26 mouse cellular contexts compared by ENCODE assay signal in genomic region chr3:125260909-125261308, GRCm38 (mm10).
DNase-seq lines count a peak whose midpoint lies in the region; ATAC-seq lines count a peak whose summit lies in the region.
"Had no signal": no experiment of that assay in that cellular context is flagged by ENCODE, and none has a peak within 500 bp of the region (broad histone marks: within the 10 kb centered on the region; RNA-seq: fewer than 3 reads in every experiment).

No protein-coding gene starts in this region.

- 58% methylated on average over 2 of the region's 2 CpGs for WGBS in embryonic facial prominence, embryonic 14.5 days
- 71% methylated on average over 2 of the region's 2 CpGs for WGBS in embryonic facial prominence, embryonic 10.5 days
- 80% methylated on average over 2 of the region's 2 CpGs for WGBS in midbrain, embryonic 14.5 days
- WGBS in midbrain, embryonic 10.5 days, result 85% methylated on average over 2 of the region's 2 CpGs

- ATAC-seq in embryonic facial prominence, embryonic 14.5 days (ENCODE audit: low read depth), result no peak
- no peak for ATAC-seq in midbrain, embryonic 14.5 days (ENCODE audit: low FRiP score, low TSS enrichment)
- ATAC-seq: CD4-positive, CD25-positive, alpha-beta regulatory T cell, adult 4 months; forebrain, embryonic 15.5 days had no signal

- no peaks in the 10 kb centered on the region for H3K9me3 ChIP-seq in embryonic facial prominence, embryonic 14.5 days (ENCODE audit: control insufficient read depth, low read length)
- no peaks in the 10 kb centered on the region for H3K9me3 ChIP-seq in embryonic facial prominence, embryonic 10.5 days
- no peaks in the 10 kb centered on the region for H3K9me3 ChIP-seq in midbrain, embryonic 14.5 days (ENCODE audit: control insufficient read depth, low read length)
- no peaks in the 10 kb centered on the region for H3K9me3 ChIP-seq in midbrain, embryonic 10.5 days (replicated peaks)
- H3K9me3 ChIP-seq: embryonic facial prominence, embryonic 12.5 days; forebrain, embryonic 12.5 days; forebrain, embryonic 15.5 days; heart, embryonic 12.5 days; heart, embryonic 15.5 days; hindbrain, embryonic 10.5 days had no signal

- no peaks in the 10 kb centered on the region for H3K36me3 ChIP-seq in embryonic facial prominence, embryonic 14.5 days (ENCODE audit: control insufficient read depth, insufficient read depth, low read length)
- no peaks in the 10 kb centered on the region for H3K36me3 ChIP-seq in embryonic facial prominence, embryonic 10.5 days (replicated peaks)
- no peaks in the 10 kb centered on the region for H3K36me3 ChIP-seq in midbrain, embryonic 14.5 days (ENCODE audit: control insufficient read depth, insufficient read depth, low read length)
- no peaks in the 10 kb centered on the region for H3K36me3 ChIP-seq in midbrain, embryonic 10.5 days
- H3K36me3 ChIP-seq: embryonic facial prominence, embryonic 12.5 days; forebrain, embryonic 12.5 days; forebrain, embryonic 15.5 days; heart, embryonic 12.5 days; heart, embryonic 15.5 days; hindbrain, embryonic 10.5 days had no signal

- H3K4me2 ChIP-seq in embryonic facial prominence, embryonic 14.5 days (ENCODE audit: low read depth, low read length), result no peak overlapping the region
- H3K4me2 ChIP-seq in midbrain, embryonic 14.5 days (ENCODE audit: low read length), result no peak overlapping the region
- H3K4me2 ChIP-seq: embryonic facial prominence, embryonic 12.5 days; forebrain, embryonic 12.5 days; forebrain, embryonic 15.5 days; heart, embryonic 12.5 days; heart, embryonic 15.5 days; hindbrain, embryonic 14.5 days had no signal

- no peaks in the 10 kb centered on the region for H3K27me3 ChIP-seq in embryonic facial prominence, embryonic 14.5 days (replicated peaks; ENCODE audit: control insufficient read depth, insufficient read depth, low read length)
- H3K27me3 ChIP-seq in embryonic facial prominence, embryonic 10.5 days (replicated peaks; ENCODE audit: low read depth, poor library complexity, severe bottlenecking), result no peaks in the 10 kb centered on the region
- H3K27me3 ChIP-seq in midbrain, embryonic 14.5 days (ENCODE audit: control insufficient read depth, insufficient read depth, low read length), result no peaks in the 10 kb centered on the region
- H3K27me3 ChIP-seq in midbrain, embryonic 10.5 days (ENCODE audit: low read depth, poor library complexity, severe bottlenecking), result no peaks in the 10 kb centered on the region
- H3K27me3 ChIP-seq: embryonic facial prominence, embryonic 12.5 days; forebrain, embryonic 12.5 days; forebrain, embryonic 15.5 days; heart, embryonic 12.5 days; heart, embryonic 15.5 days had no signal

- no peaks in the 10 kb centered on the region for H3K4me1 ChIP-seq in embryonic facial prominence, embryonic 14.5 days (ENCODE audit: control insufficient read depth, insufficient read depth, low read length)
- no peaks in the 10 kb centered on the region for H3K4me1 ChIP-seq in embryonic facial prominence, embryonic 10.5 days
- no peaks in the 10 kb centered on the region for H3K4me1 ChIP-seq in midbrain, embryonic 14.5 days (ENCODE audit: control insufficient read depth, insufficient read depth, low read length)
- H3K4me1 ChIP-seq in midbrain, embryonic 10.5 days, result no peaks in the 10 kb centered on the region
- H3K4me1 ChIP-seq: embryonic facial prominence, embryonic 12.5 days; forebrain, embryonic 12.5 days; forebrain, embryonic 15.5 days; heart, embryonic 12.5 days; heart, embryonic 15.5 days; hindbrain, embryonic 10.5 days had no signal

- H3K27ac ChIP-seq in embryonic facial prominence, embryonic 14.5 days (replicated peaks; ENCODE audit: low read depth, low read length), result no peak overlapping the region
- H3K27ac ChIP-seq in embryonic facial prominence, embryonic 10.5 days (replicated peaks), result no peak overlapping the region
- no peak overlapping the region for H3K27ac ChIP-seq in midbrain, embryonic 14.5 days (replicated peaks; ENCODE audit: low read depth, low read length)
- H3K27ac ChIP-seq in midbrain, embryonic 10.5 days (replicated peaks), result no peak overlapping the region
- H3K27ac ChIP-seq: embryonic facial prominence, embryonic 12.5 days; forebrain, embryonic 12.5 days; forebrain, embryonic 15.5 days; heart, embryonic 15.5 days; hindbrain, embryonic 10.5 days; hindbrain, embryonic 14.5 days had no signal

- H3K9ac ChIP-seq in embryonic facial prominence, embryonic 14.5 days (ENCODE audit: low read depth, low read length), result no peak overlapping the region
- no peak overlapping the region for H3K9ac ChIP-seq in midbrain, embryonic 14.5 days (replicated peaks; ENCODE audit: low read length)
- H3K9ac ChIP-seq: embryonic facial prominence, embryonic 12.5 days; forebrain, embryonic 12.5 days; forebrain, embryonic 15.5 days; heart, embryonic 12.5 days; heart, embryonic 15.5 days; hindbrain, embryonic 14.5 days had no signal

- no peak overlapping the region for H3K4me3 ChIP-seq in embryonic facial prominence, embryonic 14.5 days (ENCODE audit: low read depth, low read length)
- no peak overlapping the region for H3K4me3 ChIP-seq in embryonic facial prominence, embryonic 10.5 days
- H3K4me3 ChIP-seq in midbrain, embryonic 14.5 days (replicated peaks; ENCODE audit: low read depth, low read length), result no peak overlapping the region
- H3K4me3 ChIP-seq in midbrain, embryonic 10.5 days, result no peak overlapping the region
- H3K4me3 ChIP-seq: embryonic facial prominence, embryonic 12.5 days; erythroblast, embryonic 14.5 days; forebrain, embryonic 12.5 days; forebrain, embryonic 15.5 days; heart, embryonic 12.5 days; heart, embryonic 15.5 days; hindbrain, embryonic 10.5 days had no signal

- peak; percentile 10 for DNase-seq in embryonic facial prominence, embryonic 14.5 days (ENCODE audit: low spot score)
- no peak for DNase-seq in embryonic facial prominence, embryonic 10.5 days (ENCODE audit: low spot score)
- DNase-seq in midbrain, embryonic 14.5 days, result peak; percentile 19
- no peak for DNase-seq in midbrain, embryonic 10.5 days (ENCODE audit: low spot score)
- DNase-seq in retina, embryonic 14.5 days (ENCODE audit: low spot score), result peak; percentile 21
- DNase-seq in retina, postnatal 1 day, result no peak
- no peak for DNase-seq in layer of hippocampus, postnatal 36 days
- DNase-seq: adrenal gland, adult 2 months; adrenal gland, postnatal 14 days; cerebellum, adult 11-12 months; cerebellum, adult 8-10 months; cerebellum, postnatal 10 days; cerebellum, postnatal 36 days; gastrocnemius, postnatal 25 days; heart, adult 18-20 months; heart, postnatal 10 days; heart, postnatal 36 days had no signal

Comparison
In these comparisons a context has a peak if more than half of its experiments do, and no peak if none do; other contexts are left out.
1. DNase-seq: peak in embryonic facial prominence, embryonic 14.5 days (single experiment), midbrain, embryonic 14.5 days (single experiment) and retina, embryonic 14.5 days (single experiment); none in embryonic facial prominence, embryonic 10.5 days (single experiment), midbrain, embryonic 10.5 days (single experiment), retina, postnatal 1 day (single experiment) and layer of hippocampus, postnatal 36 days (0 of 2).